ENCODE assay signal across 16 mouse cellular contexts in the genomic region with DNA sequence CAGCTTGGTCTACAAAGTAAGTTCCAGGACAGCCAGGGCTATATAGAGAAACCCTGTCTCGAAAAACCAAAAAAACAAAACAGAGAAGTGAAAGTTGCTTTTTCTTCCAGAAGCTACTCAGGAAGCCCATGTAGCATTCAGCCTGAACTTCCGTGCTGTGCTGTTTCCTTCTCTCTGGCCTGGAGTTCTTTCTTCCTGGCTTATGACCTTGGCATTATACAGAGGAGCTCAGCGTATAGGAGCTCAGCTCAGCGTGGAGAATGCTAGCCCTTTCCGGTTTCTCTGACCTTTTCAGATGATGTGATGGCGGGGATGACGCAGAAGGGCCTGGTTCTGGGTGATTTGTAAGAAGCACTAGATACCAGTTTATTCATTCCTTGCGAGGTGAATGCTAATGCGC. TPM values are rescaled to one million over a fixed set of nuclear protein-coding genes. Genes with fewer than 3 reads are reported as not detected.
DNase-seq lines count a peak whose midpoint lies in the region; ATAC-seq and TF ChIP-seq lines count a peak whose summit lies in the region.
"Had no signal": no experiment of that assay in that cellular context is flagged by ENCODE, and none has a peak within 500 bp of the region (broad histone marks: within the 10 kb centered on the region; RNA-seq: fewer than 3 reads in every experiment).

No protein-coding gene starts in this region.

- no peak for TF ChIP-seq EP300 in lung, postnatal 0 days (IDR thresholded peaks at IDR 0.05)

- peak; percentile 44 to 67 for DNase-seq in adrenal gland, adult (ENCODE audit: inconsistent age in 2 of 2, low spot score in 1 of 2)
- no peak for DNase-seq in adrenal gland, postnatal 4 days (ENCODE audit: low spot score in 2 of 2)
- DNase-seq in lung, postnatal 0 days (ENCODE audit: low spot score), result peak; percentile 16
- DNase-seq in lung, postnatal 36 days, result no peak
- DNase-seq in left cerebral cortex, postnatal 25 days (ENCODE audit: low spot score in 2 of 2), result no peak
- no peak for DNase-seq in heart, postnatal 14 days
- DNase-seq in left cerebral cortex, adult 18-20 months (ENCODE audit: low spot score in 2 of 2), result no peak
- DNase-seq: cerebellum, adult 2 months; kidney, postnatal 10 days; liver, embryonic 13.5 days; thymus, adult 2 months had no signal

- no peaks in the 10 kb centered on the region for H3K9me3 ChIP-seq in lung, postnatal 0 days (ENCODE audit: low read length)
- no peaks in the 10 kb centered on the region for H3K9me3 ChIP-seq in liver, embryonic 16.5 days (replicated peaks; ENCODE audit: control insufficient read depth, low read length)
- H3K9me3 ChIP-seq: forebrain, embryonic 15.5 days; hindbrain, embryonic 13.5 days; liver, embryonic 13.5 days; neural tube, embryonic 12.5 days had no signal

- intact Hi-C loops in left cerebral cortex, postnatal 25 days (cut with DNase I), result no loop called here
- intact Hi-C loops in heart, postnatal 14 days (cut with DNase I), result loop anchor here (5.0 kb wide), 1 partner anchor 55 kb away; a partner anchor contains a TSS

- H3K4me2 ChIP-seq in lung, postnatal 0 days (replicated peaks; ENCODE audit: low read depth, low read length), result no peak overlapping the region
- H3K4me2 ChIP-seq in liver, embryonic 16.5 days (ENCODE audit: low read depth, low read length), result no peak overlapping the region
- H3K4me2 ChIP-seq: forebrain, embryonic 15.5 days; hindbrain, embryonic 13.5 days; liver, embryonic 13.5 days; neural tube, embryonic 12.5 days had no signal

- no peak for TF ChIP-seq CTCF in lung, postnatal 0 days (IDR thresholded peaks at IDR 0.05)

- no peak overlapping the region for H3K27ac ChIP-seq in lung, postnatal 0 days (ENCODE audit: low read length)
- no peak overlapping the region for H3K27ac ChIP-seq in liver, embryonic 16.5 days (ENCODE audit: low read length)
- H3K27ac ChIP-seq: forebrain, embryonic 15.5 days; hindbrain, embryonic 13.5 days; liver, embryonic 13.5 days; neural tube, embryonic 12.5 days had no signal

- H3K4me1 ChIP-seq in lung, postnatal 0 days (ENCODE audit: insufficient read depth, low read depth, low read length), result no peaks in the 10 kb centered on the region
- H3K4me1 ChIP-seq in liver, embryonic 16.5 days (ENCODE audit: control insufficient read depth, low read depth, low read length), result peaks cover 2% of the 10 kb centered on the region
- H3K4me1 ChIP-seq: hindbrain, embryonic 13.5 days; neural tube, embryonic 12.5 days had no signal

- ATAC-seq in lung, postnatal 0 days, result no peak
- ATAC-seq in liver, embryonic 16.5 days (ENCODE audit: low read depth), result 0 out of 2 replicates have a peak, but pooled peaks have one; percentile 30
- ATAC-seq: forebrain, embryonic 15.5 days; intestine, embryonic 16.5 days had no signal

- no peaks in the 10 kb centered on the region for H3K27me3 ChIP-seq in lung, postnatal 0 days (replicated peaks; ENCODE audit: insufficient read depth, low read length)
- no peaks in the 10 kb centered on the region for H3K27me3 ChIP-seq in liver, embryonic 16.5 days (ENCODE audit: control insufficient read depth, insufficient read depth, low read depth, low read length)
- H3K27me3 ChIP-seq: forebrain, embryonic 15.5 days; hindbrain, embryonic 13.5 days; liver, embryonic 13.5 days; neural tube, embryonic 12.5 days had no signal

- WGBS in lung, postnatal 0 days, result 73% methylated on average over 9 of the region's 9 CpGs
- WGBS in liver, embryonic 16.5 days (ENCODE audit: insufficient replicate concordance), result 66% methylated on average over 9 of the region's 9 CpGs

- no peak overlapping the region for H3K4me3 ChIP-seq in lung, postnatal 0 days (ENCODE audit: low read depth, low read length)
- H3K4me3 ChIP-seq in liver, embryonic 16.5 days (ENCODE audit: low read depth, low read length), result no peak overlapping the region
- H3K4me3 ChIP-seq: forebrain, embryonic 15.5 days; hindbrain, embryonic 13.5 days; liver, embryonic 13.5 days; neural tube, embryonic 12.5 days had no signal

- no peak overlapping the region for H3K9ac ChIP-seq in lung, postnatal 0 days (replicated peaks; ENCODE audit: low read depth)
- no peak overlapping the region for H3K9ac ChIP-seq in liver, embryonic 16.5 days (ENCODE audit: low read depth, low read length)
- H3K9ac ChIP-seq: forebrain, embryonic 15.5 days; hindbrain, embryonic 13.5 days; liver, embryonic 13.5 days; neural tube, embryonic 12.5 days had no signal

- no peaks in the 10 kb centered on the region for H3K36me3 ChIP-seq in lung, postnatal 0 days (ENCODE audit: insufficient read depth, low read length)
- no peaks in the 10 kb centered on the region for H3K36me3 ChIP-seq in liver, embryonic 16.5 days (ENCODE audit: control insufficient read depth, insufficient read depth)
- H3K36me3 ChIP-seq: forebrain, embryonic 15.5 days; hindbrain, embryonic 13.5 days; liver, embryonic 13.5 days; neural tube, embryonic 12.5 days had no signal

RNA-seq across cellular contexts. Expression of a gene that starts 13.5 kb away (rescaled TPM):
- total RNA-seq in adrenal gland, postnatal 4 days (2021), result 100 to 1,000 TPM; 840 to 862 TPM
- polyA plus RNA-seq in lung, postnatal 0 days (2015; fragmentation: Nextera tagmentation; extraction: Ambion mirVana), result 336 and 358 TPM in 2 replicates
- 184 and 186 TPM in 2 replicates for polyA plus RNA-seq in liver, embryonic 16.5 days (2015; fragmentation: Nextera tagmentation; extraction: Ambion mirVana)
- total RNA-seq in left cerebral cortex, postnatal 25 days (2021), result 100 to 1,000 TPM; 546 TPM
- total RNA-seq in heart, postnatal 14 days (2021), result 1,000 to 10,000 TPM; 2,379 to 2,461 TPM
- 100 to 1,000 TPM; 557 to 570 TPM for total RNA-seq in left cerebral cortex, adult 18-20 months (2021)

RNA-seq across cellular contexts. Expression of a gene that starts 43.7 kb away (rescaled TPM):
- 100 to 1,000 TPM; 203 to 231 TPM for total RNA-seq in adrenal gland, postnatal 4 days (2021)
- polyA plus RNA-seq in lung, postnatal 0 days (2015; fragmentation: Nextera tagmentation; extraction: Ambion mirVana), result 53.3 and 67.4 TPM in 2 replicates
- polyA plus RNA-seq in liver, embryonic 16.5 days (2015; fragmentation: Nextera tagmentation; extraction: Ambion mirVana), result 99.2 and 101 TPM in 2 replicates
- 10 to 100 TPM; 39.7 to 41.5 TPM for total RNA-seq in left cerebral cortex, postnatal 25 days (2021)
- 10 to 100 TPM; 54.4 to 60.4 TPM for total RNA-seq in heart, postnatal 14 days (2021)
- total RNA-seq in left cerebral cortex, adult 18-20 months (2021), result 10 to 100 TPM; 44.1 to 49.8 TPM

RNA-seq across cellular contexts. Expression of a gene that starts 54.7 kb away (rescaled TPM):
- total RNA-seq in adrenal gland, postnatal 4 days (2021), result 10 to 100 TPM; 43.3 to 48.0 TPM
- polyA plus RNA-seq in lung, postnatal 0 days (2015; fragmentation: Nextera tagmentation; extraction: Ambion mirVana), result 31.6 and 34.3 TPM in 2 replicates
- 6.5 and 6.9 TPM in 2 replicates for polyA plus RNA-seq in liver, embryonic 16.5 days (2015; fragmentation: Nextera tagmentation; extraction: Ambion mirVana)
- 10 to 100 TPM; 12.2 to 15.3 TPM for total RNA-seq in left cerebral cortex, postnatal 25 days (2021)
- total RNA-seq in heart, postnatal 14 days (2021), result 10 to 100 TPM; 18.2 to 18.7 TPM
- total RNA-seq in left cerebral cortex, adult 18-20 months (2021), result 10 to 100 TPM; 13.0 to 14.2 TPM

RNA-seq across cellular contexts. Expression of a gene that starts 54.8 kb away (rescaled TPM):
- total RNA-seq in adrenal gland, postnatal 4 days (2021), result 10 to 100 TPM; 14.8 to 16.5 TPM
- 14.3 and 14.9 TPM in 2 replicates for polyA plus RNA-seq in lung, postnatal 0 days (2015; fragmentation: Nextera tagmentation; extraction: Ambion mirVana)
- polyA plus RNA-seq in liver, embryonic 16.5 days (2015; fragmentation: Nextera tagmentation; extraction: Ambion mirVana), result 5.8 and 7.0 TPM in 2 replicates
- 10 to 100 TPM; 11.3 to 15.4 TPM for total RNA-seq in left cerebral cortex, postnatal 25 days (2021)
- 10 to 100 TPM; 11.7 to 12.1 TPM for total RNA-seq in heart, postnatal 14 days (2021)
- 10 to 100 TPM; 11.8 to 16.0 TPM for total RNA-seq in left cerebral cortex, adult 18-20 months (2021)

Comparison
In these comparisons a context has a peak if more than half of its experiments do, and no peak if none do; other contexts are left out.
1. DNase-seq: peak in adrenal gland, adult (2 of 2) and lung, postnatal 0 days (single experiment); none in adrenal gland, postnatal 4 days (0 of 2), lung, postnatal 36 days (single experiment), left cerebral cortex, postnatal 25 days (0 of 2), heart, postnatal 14 days (0 of 2) and left cerebral cortex, adult 18-20 months (0 of 2).